Mouse (Mus musculus): Measurements from ENCODE around the gene Tpd52l1. TPM values are rescaled to one million over a fixed set of nuclear protein-coding genes. Genes with fewer than 3 reads are reported as not detected.
"Not testable (repeated sequence)": the region's sequence is repeated elsewhere in the genome, so short reads cannot be mapped to it uniquely, and the experiment has no call there.

The Tpd52l1 gene
- polyA plus RNA-seq, 1 experiment from 2014 or later: 19.3 TPM

GRCm38 (mm10) chr10:31392990-31393389 is 52.8 kb downstream of the Tpd52l1 start:
- Histone ChIP-seq H3K36me3 (no peaks in the 10 kb centered on the region), H3K27ac (no peak overlapping the region), H3K4me2 (no peak overlapping the region), H3K4me1 (no peaks in the 10 kb centered on the region), H3K27me3 (replicated peaks) (no peaks in the 10 kb centered on the region), H3K9ac (no peak overlapping the region), H3K9me3 (no peaks in the 10 kb centered on the region), H3K4me3 (replicated peaks) (no peak overlapping the region)
- 48% methylated on average over 1 of the region's 1 CpGs for WGBS
- ATAC-seq (ENCODE audit: insufficient read depth, low FRiP score, low read depth): no peak

GRCm38 (mm10) chr10:31390777-31391395 is 54.9 kb downstream of the Tpd52l1 start:
- Histone ChIP-seq H3K27me3 (replicated peaks) (no peaks in the 10 kb centered on the region), H3K9ac (no peak overlapping the region), H3K4me3 (replicated peaks) (no peak overlapping the region), H3K27ac (no peak overlapping the region), H3K36me3 (no peaks in the 10 kb centered on the region), H3K4me2 (no peak overlapping the region), H3K9me3 (no peaks in the 10 kb centered on the region), H3K4me1 (no peaks in the 10 kb centered on the region)
- ATAC-seq (ENCODE audit: insufficient read depth, low FRiP score, low read depth): no peak
- 63% methylated on average over 3 of the region's 4 CpGs for WGBS

GRCm38 (mm10) chr10:31388566-31388965 is 57.2 kb downstream of the Tpd52l1 start:
- not testable (repeated sequence) for H3K36me3 ChIP-seq; H3K4me2 ChIP-seq; H3K27me3 ChIP-seq (replicated peaks); H3K9me3 ChIP-seq; H3K9ac ChIP-seq; ATAC-seq (ENCODE audit: insufficient read depth, low FRiP score, low read depth); H3K4me3 ChIP-seq (replicated peaks); H3K4me1 ChIP-seq; H3K27ac ChIP-seq
- 77% methylated on average over 1 of the region's 1 CpGs for whole genome bisulfite sequencing

DNA sequence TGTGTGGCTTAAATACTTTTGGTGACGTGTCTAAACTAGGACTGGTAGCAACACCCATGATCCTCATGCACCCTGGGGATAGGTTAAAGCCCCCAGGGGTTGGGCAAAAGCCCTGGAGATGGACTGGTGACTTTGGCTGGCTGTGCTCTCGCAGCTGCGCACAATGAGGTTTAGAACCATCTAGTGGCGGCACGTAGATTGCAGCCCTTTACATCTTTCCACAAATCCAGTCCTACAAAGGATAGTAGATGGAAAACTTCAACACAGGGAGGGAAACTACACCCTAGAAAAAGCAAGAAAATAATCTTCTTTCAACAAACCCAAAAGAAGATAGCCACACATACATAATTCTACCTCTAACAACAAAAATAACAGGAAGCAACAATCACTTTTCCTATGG is 75.6 kb downstream of the Tpd52l1 start:
- not testable (repeated sequence) for ATAC-seq (ENCODE audit: insufficient read depth, low FRiP score, low read depth); H3K9me3 ChIP-seq; H3K4me1 ChIP-seq; H3K9ac ChIP-seq; H3K36me3 ChIP-seq; H3K27me3 ChIP-seq (replicated peaks); H3K27ac ChIP-seq; H3K4me3 ChIP-seq (replicated peaks); H3K4me2 ChIP-seq
- 27% methylated on average over 4 of the region's 5 CpGs for WGBS

- Histone ChIP-seq H3K9ac (no peak overlapping the region), H3K36me3 (no peaks in the 10 kb centered on the region), H3K9me3 (no peaks in the 10 kb centered on the region), H3K27me3 (replicated peaks) (no peaks in the 10 kb centered on the region), H3K27ac (no peak overlapping the region), H3K4me3 (replicated peaks) (no peak overlapping the region), H3K4me1 (no peaks in the 10 kb centered on the region), H3K4me2 (no peak overlapping the region)
- WGBS: 75% methylated on average over 4 of the region's 4 CpGs
- no peak for ATAC-seq (ENCODE audit: insufficient read depth, low FRiP score, low read depth)
Measured at GRCm38 (mm10) chr10:31359749-31360148, 86.0 kb downstream of the Tpd52l1 start.

DNA sequence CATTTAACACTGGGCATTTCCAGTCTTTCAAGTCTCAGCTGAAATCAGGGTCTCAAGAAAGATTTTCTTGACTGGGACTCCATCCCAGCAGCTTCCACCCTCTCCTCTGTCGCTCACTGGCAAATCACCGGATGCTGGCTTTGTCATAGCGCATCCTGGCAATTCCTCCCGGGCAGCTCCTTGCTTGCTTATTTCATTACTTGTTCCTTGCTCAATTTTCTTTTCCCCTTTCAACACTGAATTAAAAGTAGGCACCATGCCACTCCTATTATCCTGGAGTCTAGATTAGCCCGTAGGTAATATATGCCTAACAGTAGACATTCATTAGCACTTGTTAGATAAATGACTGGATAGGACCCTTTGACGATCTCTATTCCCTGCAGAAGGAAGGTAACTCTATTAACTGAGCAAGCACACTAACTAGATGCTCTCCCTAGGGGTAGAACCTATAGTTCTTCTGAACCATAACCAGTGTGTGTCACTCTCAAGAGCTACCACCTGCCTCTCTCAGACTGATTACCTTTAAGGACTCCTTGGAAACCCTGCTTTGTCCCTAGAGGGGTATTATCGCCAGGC is 90.8 kb downstream of the Tpd52l1 start:
- ATAC-seq (ENCODE audit: insufficient read depth, low FRiP score, low read depth): no peak
- H3K27me3 ChIP-seq (replicated peaks): no peaks in the 10 kb centered on the region
- no peaks in the 10 kb centered on the region for H3K36me3 ChIP-seq
- no peak overlapping the region for H3K27ac ChIP-seq
- no peaks in the 10 kb centered on the region for H3K4me1 ChIP-seq
- H3K4me3 ChIP-seq (replicated peaks): no peak overlapping the region
- no peaks in the 10 kb centered on the region for H3K9me3 ChIP-seq
- H3K9ac ChIP-seq: no peak overlapping the region
- 84% methylated on average over 7 of the region's 7 CpGs for WGBS
- no peak overlapping the region for H3K4me2 ChIP-seq

- H3K27me3 ChIP-seq (replicated peaks): no peaks in the 10 kb centered on the region
- H3K27ac ChIP-seq: no peak overlapping the region
- H3K4me2 ChIP-seq: no peak overlapping the region
- H3K9ac ChIP-seq: no peak overlapping the region
- H3K36me3 ChIP-seq: no peaks in the 10 kb centered on the region
- H3K9me3 ChIP-seq: no peaks in the 10 kb centered on the region
- H3K4me1 ChIP-seq: no peaks in the 10 kb centered on the region
- ATAC-seq (ENCODE audit: insufficient read depth, low FRiP score, low read depth): no peak
- WGBS: 76% methylated on average over 2 of the region's 2 CpGs
- no peak overlapping the region for H3K4me3 ChIP-seq (replicated peaks)
Measured at GRCm38 (mm10) chr10:31354141-31354540, 91.6 kb downstream of the Tpd52l1 start.

DNA sequence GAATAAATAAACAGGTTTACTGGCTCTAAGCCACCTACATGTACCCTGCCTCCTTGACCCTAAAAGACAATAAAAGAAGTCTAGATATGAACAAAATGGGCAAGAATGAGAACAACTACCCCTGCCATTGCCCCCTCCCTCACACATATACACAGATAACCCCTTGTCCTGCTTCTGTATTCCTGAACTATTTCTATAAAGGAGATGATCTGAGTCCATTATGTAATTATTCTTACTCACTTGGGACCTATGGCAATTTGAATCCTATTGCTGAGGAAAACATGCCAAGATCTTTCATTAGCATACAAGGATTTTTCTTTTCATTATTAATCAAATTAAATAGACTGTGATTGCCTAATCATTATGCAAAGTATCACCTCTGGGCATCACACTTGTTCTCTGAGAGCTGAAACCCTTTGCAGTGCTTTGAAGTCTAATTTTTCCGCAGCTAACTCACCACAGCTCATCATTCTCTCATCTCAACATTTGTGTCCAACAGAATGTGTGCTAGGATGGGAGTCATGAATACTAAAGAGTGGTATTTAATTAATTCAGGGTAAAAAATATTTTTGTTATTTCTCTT is 92.8 kb downstream of the Tpd52l1 start:
- Histone ChIP-seq H3K4me1 (no peaks in the 10 kb centered on the region), H3K9ac (no peak overlapping the region), H3K9me3 (no peaks in the 10 kb centered on the region), H3K36me3 (no peaks in the 10 kb centered on the region), H3K4me2 (no peak overlapping the region), H3K27ac (no peak overlapping the region), H3K4me3 (replicated peaks) (no peak overlapping the region), H3K27me3 (replicated peaks) (no peaks in the 10 kb centered on the region)
- ATAC-seq (ENCODE audit: insufficient read depth, low FRiP score, low read depth): no peak
- 88% methylated on average over 1 of the region's 1 CpGs for WGBS

DNA sequence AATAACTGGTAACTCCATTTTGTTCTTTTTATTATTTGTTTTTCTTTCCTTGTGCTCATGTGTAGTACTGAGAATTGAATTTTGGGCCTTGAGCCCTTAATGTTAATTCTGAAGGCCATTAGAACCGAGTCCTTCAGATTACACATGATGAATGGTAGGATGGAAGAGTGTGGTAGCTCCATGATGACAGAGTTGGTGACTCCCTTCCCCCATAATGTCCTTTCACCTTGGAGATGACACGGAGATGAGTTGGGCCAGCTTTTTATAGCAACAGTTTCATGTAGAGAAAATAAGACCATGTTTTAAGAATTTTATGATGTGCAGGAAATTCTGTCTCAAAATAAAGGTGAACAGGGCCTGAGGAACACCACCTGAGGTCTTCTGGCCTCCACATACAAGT is 94.7 kb downstream of the Tpd52l1 start:
- H3K4me2 ChIP-seq: no peak overlapping the region
- no peak for ATAC-seq (ENCODE audit: insufficient read depth, low FRiP score, low read depth)
- H3K9me3 ChIP-seq: no peaks in the 10 kb centered on the region
- no peaks in the 10 kb centered on the region for H3K27me3 ChIP-seq (replicated peaks)
- H3K27ac ChIP-seq: no peak overlapping the region
- H3K4me3 ChIP-seq (replicated peaks): no peak overlapping the region
- 86% methylated on average over 2 of the region's 2 CpGs for WGBS
- H3K36me3 ChIP-seq: no peaks in the 10 kb centered on the region
- H3K9ac ChIP-seq: no peak overlapping the region
- H3K4me1 ChIP-seq: no peaks in the 10 kb centered on the region

- Histone ChIP-seq H3K27me3 (replicated peaks) (no peaks in the 10 kb centered on the region), H3K4me3 (replicated peaks) (no peak overlapping the region)
- 61% methylated on average over 8 of the region's 8 CpGs for WGBS
Measured at GRCm38 (mm10) chr10:31346401-31346800, 99.4 kb downstream of the Tpd52l1 start.

GRCm38 (mm10) chr10:31336432-31336831 is 109.3 kb downstream of the Tpd52l1 start:
- Histone ChIP-seq H3K4me3 (replicated peaks) (no peak overlapping the region), H3K27me3 (replicated peaks) (no peaks in the 10 kb centered on the region), H3K36me3 (no peaks in the 10 kb centered on the region), H3K4me1 (no peaks in the 10 kb centered on the region), H3K4me2 (no peak overlapping the region), H3K9ac (no peak overlapping the region), H3K9me3 (no peaks in the 10 kb centered on the region), H3K27ac (no peak overlapping the region)
- no peak for ATAC-seq (ENCODE audit: insufficient read depth, low FRiP score, low read depth)
- 79% methylated on average over 5 of the region's 5 CpGs for WGBS

More at GRCm38 (mm10) chr10:31346401-31346800, 99.4 kb downstream of the Tpd52l1 start:
- no peaks in the 10 kb centered on the region for H3K9me3 ChIP-seq
- no peak for ATAC-seq (ENCODE audit: insufficient read depth, low FRiP score, low read depth)
- no peak overlapping the region for H3K27ac ChIP-seq
- H3K4me2 ChIP-seq: no peak overlapping the region
- H3K9ac ChIP-seq: no peak overlapping the region
- no peaks in the 10 kb centered on the region for H3K4me1 ChIP-seq
- H3K36me3 ChIP-seq: no peaks in the 10 kb centered on the region

DNA sequence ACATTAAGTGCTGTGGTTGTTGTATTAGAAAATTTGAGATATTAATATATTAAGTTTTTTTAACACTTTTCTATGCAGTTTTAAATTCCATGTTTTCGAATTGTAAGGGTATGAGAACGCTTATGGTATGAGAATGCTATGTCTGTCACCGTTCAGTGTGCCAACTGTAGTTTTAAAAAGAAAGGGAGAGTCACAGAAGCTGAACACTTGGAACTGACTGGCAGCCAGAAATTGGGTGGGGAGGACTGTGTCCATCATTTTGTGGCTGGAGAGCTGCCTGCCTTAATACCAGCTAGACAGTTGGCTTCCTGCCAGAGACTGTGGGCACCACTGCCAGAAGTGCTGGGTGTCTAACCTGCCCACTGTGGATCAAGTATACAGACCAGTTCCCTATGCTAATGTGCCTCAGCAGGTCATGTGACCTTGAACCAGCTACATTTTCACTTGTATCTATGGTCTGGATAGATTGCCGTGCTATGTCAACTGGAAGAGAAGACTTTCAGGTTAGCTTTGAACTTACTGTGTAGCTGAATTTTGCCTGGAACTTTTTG is 114.5 kb downstream of the Tpd52l1 start:
- H3K4me2 ChIP-seq: no peak overlapping the region
- H3K27me3 ChIP-seq (replicated peaks): no peaks in the 10 kb centered on the region
- no peak for ATAC-seq (ENCODE audit: insufficient read depth, low FRiP score, low read depth)
- H3K27ac ChIP-seq: no peak overlapping the region
- no peaks in the 10 kb centered on the region; the same call in 1 of the 2 replicates for H3K36me3 ChIP-seq
- H3K4me1 ChIP-seq: no peaks in the 10 kb centered on the region
- WGBS: 90% methylated on average over 4 of the region's 4 CpGs
- H3K4me3 ChIP-seq (replicated peaks): no peak overlapping the region
- H3K9ac ChIP-seq: no peak overlapping the region
- H3K9me3 ChIP-seq: no peaks in the 10 kb centered on the region

Data from stomach, embryonic 15.5 days (tissue).